Mouse (Mus musculus) ES-Bruce4 (cell line): Measurements from ENCODE around the gene Gtf2h2.

ENCODE experiments used
- CTCF ChIP-seq: IDR thresholded peaks from one replicate; pipeline ENCODE4 v1.8.1; 2011; ENCODE audit warnings: low read depth, low read length
- POLR2A ChIP-seq: IDR thresholded peaks from one replicate; pipeline ENCODE4 v1.8.1; 2011; ENCODE audit warnings: low read length; ENCODE audit not compliant: insufficient read depth

DNA sequence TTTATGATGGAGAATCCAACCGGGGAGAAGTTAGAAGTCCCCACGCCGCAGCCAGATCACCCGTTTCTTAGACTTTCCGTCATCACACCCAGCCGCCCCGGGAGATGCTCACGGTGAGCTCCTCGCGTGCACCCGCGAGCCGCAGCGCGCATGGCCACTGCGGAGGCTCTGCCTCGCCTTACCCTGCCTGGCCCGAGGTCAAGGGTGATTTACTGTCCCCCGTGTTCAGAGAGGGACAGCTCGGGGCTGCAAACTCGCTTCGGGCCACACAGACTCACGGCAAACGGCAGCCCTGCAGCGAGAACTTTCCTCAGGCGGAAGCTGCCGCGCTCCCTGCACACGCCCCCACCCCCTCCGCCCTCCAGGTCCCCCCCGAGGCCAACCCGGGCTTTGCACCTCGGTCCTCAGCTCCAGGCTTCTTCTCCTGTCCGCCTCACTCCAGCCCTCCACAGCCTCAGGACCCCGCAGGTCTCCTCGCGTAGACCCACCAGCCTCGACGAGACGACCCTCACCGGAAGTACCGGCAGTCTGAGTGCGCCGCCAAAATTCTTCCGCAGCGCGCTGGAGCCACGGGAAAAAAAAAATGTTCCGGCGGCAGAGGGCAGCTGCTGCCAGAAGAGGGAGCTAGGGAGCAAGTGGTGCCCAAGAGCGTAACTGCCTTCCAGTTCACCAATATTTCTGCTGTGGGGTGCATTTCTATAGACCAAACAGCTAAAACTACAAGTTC lies at the start of gene Gtf2h2:
- TF ChIP-seq POLR2A (peak; percentile 56), CTCF (peak; percentile 82)
